Mouse (Mus musculus) kidney, embryonic 14.5 days (tissue): ENCODE measurements at regions not wholly inside any gene's neighbourhood (a gene's known extent, or its start where the extent isn't known, plus 50 kb on each side); places are given as distances from the start of the nearest gene placed in this dataset.

Experiments used
- ATAC-seq: fragments of 200-750 bp; cut with Nextera tagmentation; 2 replicates; pipeline ENCODE4 v1.8.0; 2017; ENCODE audit warnings: moderate number of reproducible peaks, mild to moderate bottlenecking, moderate TSS enrichment, moderate library complexity; ENCODE audit not compliant: low FRiP score, low TSS enrichment
- H3K27ac ChIP-seq: fragments of 300-500 bp; sonication (generic); 2 replicates; pipeline ENCODE4 v1.5.1; 2014; ENCODE audit warnings: low read depth, mild to moderate bottlenecking, low read length, moderate library complexity, mixed read lengths
- H3K27me3 ChIP-seq: fragments of 300-500 bp; sonication (generic); 2 replicates; pipeline ENCODE4 v1.6.1; 2014; ENCODE audit warnings: mild to moderate bottlenecking, low read length; ENCODE audit not compliant: control insufficient read depth, insufficient read depth
- H3K36me3 ChIP-seq: fragments of 300-500 bp; sonication (generic); 2 replicates; pipeline ENCODE4 v1.6.1; 2014; ENCODE audit warnings: low read length, mixed read lengths; ENCODE audit not compliant: control insufficient read depth, insufficient read depth
- H3K4me1 ChIP-seq: fragments of 300-500 bp; sonication (generic); 2 replicates; pipeline ENCODE4 v1.6.1; 2014; ENCODE audit warnings: low read length, mixed read lengths; ENCODE audit not compliant: control insufficient read depth, insufficient read depth
- H3K4me2 ChIP-seq: fragments of 300-500 bp; sonication (generic); replicated peaks from 2 replicates; pipeline ENCODE4 v1.6.1; 2014; ENCODE audit warnings: low read depth, mild to moderate bottlenecking, low read length
- H3K4me3 ChIP-seq: fragments of 300-500 bp; sonication (generic); 2 replicates; pipeline ENCODE4 v1.5.1; 2014; ENCODE audit warnings: mild to moderate bottlenecking, low read length
- H3K9ac ChIP-seq: fragments of 300-500 bp; sonication (generic); 2 replicates; pipeline ENCODE4 v1.6.1; 2014; ENCODE audit warnings: low read depth, mild to moderate bottlenecking, low read length, moderate library complexity
- H3K9me3 ChIP-seq: fragments of 300-500 bp; sonication (generic); 2 replicates; pipeline ENCODE4 v1.6.1; 2016; ENCODE audit warnings: low read length; ENCODE audit not compliant: control insufficient read depth
- WGBS: fragments of 180-500 bp; shearing (Covaris S2); extraction: QIAGEN DNeasy Blood & Tissue Kit; methylation state at CpG from one replicate; pipeline ENCODE4 v1.1.7; 2014; 5-methylcytosine and 5-hydroxymethylcytosine counted together

- ATAC-seq = no peak
- no peak overlapping the region for H3K27ac ChIP-seq
- H3K36me3 ChIP-seq = no peaks in the 10 kb centered on the region
- H3K4me2 ChIP-seq = no peak overlapping the region
- no peaks in the 10 kb centered on the region for H3K4me1 ChIP-seq
- H3K27me3 ChIP-seq = no peaks in the 10 kb centered on the region
- no peak overlapping the region for H3K9ac ChIP-seq
- 45% methylated on average over 8 of the region's 8 CpGs for WGBS
- 0 out of 2 replicates have a peak, but pooled peaks cover 3% of the 10 kb centered on the region for H3K9me3 ChIP-seq
- H3K4me3 ChIP-seq = no peak overlapping the region
Observed at GRCm38 (mm10) chr9:34427711-34428110, 58.0 kb upstream of the Kirrel3 start.
